Comparison of ENCODE assay signal across 10 mouse cellular contexts in genomic region chr7:28949298-28949697, GRCm38 (mm10). TPM values are rescaled to one million over a fixed set of nuclear protein-coding genes. Genes with fewer than 3 reads are reported as not detected.
A peak's percentile ranks its signal among the peaks of the same experiment; 100 is the strongest.
DNase-seq lines count a peak whose midpoint lies in the region; ATAC-seq and TF ChIP-seq lines count a peak whose summit lies in the region.
"Had no signal": no experiment of that assay in that cellular context is flagged by ENCODE, and none has a peak within 500 bp of the region (broad histone marks: within the 10 kb centered on the region; RNA-seq: fewer than 3 reads in every experiment).

No protein-coding gene starts in this region.

- DNase-seq in heart, postnatal 0 days (ENCODE audit: low spot score): no peak
- no peak for DNase-seq in heart, postnatal 25 days (ENCODE audit: low spot score)
- no peak for DNase-seq in lung, postnatal 0 days (ENCODE audit: low spot score)
- DNase-seq in lung, postnatal 4 days: no peak
- DNase-seq in limb, embryonic 10.5 days (ENCODE audit: low spot score): no peak
- DNase-seq in spleen, postnatal 10 days (ENCODE audit: low spot score in 2 of 2): no peak
- DNase-seq: cerebellum, adult 9-10 months; thymus, postnatal 4 days had no signal

- H3K4me3 ChIP-seq in heart, postnatal 0 days (ENCODE audit: low read depth, low read length): no peak overlapping the region
- H3K4me3 ChIP-seq in lung, postnatal 0 days (ENCODE audit: low read depth, low read length): no peak overlapping the region
- no peak overlapping the region for H3K4me3 ChIP-seq in limb, embryonic 10.5 days
- H3K4me3 ChIP-seq in midbrain, embryonic 15.5 days: no peak overlapping the region
- H3K4me3 ChIP-seq: hindbrain, embryonic 15.5 days had no signal

- no peaks in the 10 kb centered on the region for H3K9me3 ChIP-seq in heart, postnatal 0 days (replicated peaks; ENCODE audit: control insufficient read depth, low read length)
- no peaks in the 10 kb centered on the region for H3K9me3 ChIP-seq in lung, postnatal 0 days (ENCODE audit: low read length)
- H3K9me3 ChIP-seq in limb, embryonic 10.5 days (replicated peaks): no peaks in the 10 kb centered on the region
- no peaks in the 10 kb centered on the region for H3K9me3 ChIP-seq in midbrain, embryonic 15.5 days
- H3K9me3 ChIP-seq: hindbrain, embryonic 15.5 days had no signal

- WGBS in heart, postnatal 0 days: 35% methylated on average over 2 of the region's 2 CpGs
- WGBS in lung, postnatal 0 days: 49% methylated on average over 2 of the region's 2 CpGs
- WGBS in limb, embryonic 10.5 days: 80% methylated on average over 2 of the region's 2 CpGs
- 92% methylated on average over 2 of the region's 2 CpGs for whole genome bisulfite sequencing in midbrain, embryonic 15.5 days

- H3K9ac ChIP-seq in heart, postnatal 0 days (replicated peaks; ENCODE audit: low read depth, low read length): peak overlapping the region; percentile 25; the same call in 1 of the 2 replicates
- H3K9ac ChIP-seq in lung, postnatal 0 days (replicated peaks; ENCODE audit: low read depth): no peak overlapping the region
- no peak overlapping the region for H3K9ac ChIP-seq in midbrain, embryonic 15.5 days
- H3K9ac ChIP-seq: hindbrain, embryonic 15.5 days had no signal

- H3K27ac ChIP-seq in heart, postnatal 0 days (ENCODE audit: low read depth): peak overlapping the region; percentile 97
- H3K27ac ChIP-seq in lung, postnatal 0 days (ENCODE audit: low read length): peak overlapping the region; percentile 15; the same call in 1 of the 2 replicates
- peak overlapping the region; percentile 88 for H3K27ac ChIP-seq in limb, embryonic 10.5 days
- no peak overlapping the region for H3K27ac ChIP-seq in midbrain, embryonic 15.5 days
- H3K27ac ChIP-seq: hindbrain, embryonic 15.5 days had no signal

- no peak for TF ChIP-seq EP300 in heart, postnatal 0 days (IDR thresholded peaks at IDR 0.05; ENCODE audit: low read depth)
- TF ChIP-seq EP300 in lung, postnatal 0 days (IDR thresholded peaks at IDR 0.05): no peak

- H3K27me3 ChIP-seq in heart, postnatal 0 days (ENCODE audit: control insufficient read depth, insufficient read depth, low read length): no peaks in the 10 kb centered on the region
- H3K27me3 ChIP-seq in lung, postnatal 0 days (replicated peaks; ENCODE audit: insufficient read depth, low read length): no peaks in the 10 kb centered on the region
- H3K27me3 ChIP-seq in limb, embryonic 10.5 days (ENCODE audit: low read depth, poor library complexity, severe bottlenecking): no peaks in the 10 kb centered on the region
- H3K27me3 ChIP-seq in midbrain, embryonic 15.5 days (replicated peaks): no peaks in the 10 kb centered on the region
- H3K27me3 ChIP-seq: hindbrain, embryonic 15.5 days had no signal

- peaks cover 16% of the 10 kb centered on the region for H3K36me3 ChIP-seq in heart, postnatal 0 days (replicated peaks; ENCODE audit: control insufficient read depth, insufficient read depth, low read length)
- no peaks in the 10 kb centered on the region for H3K36me3 ChIP-seq in lung, postnatal 0 days (ENCODE audit: insufficient read depth, low read length)
- H3K36me3 ChIP-seq in limb, embryonic 10.5 days: peaks cover 44% of the 10 kb centered on the region
- no peaks in the 10 kb centered on the region for H3K36me3 ChIP-seq in midbrain, embryonic 15.5 days (replicated peaks)
- H3K36me3 ChIP-seq: hindbrain, embryonic 15.5 days had no signal

- no peak for TF ChIP-seq CTCF in heart, postnatal 0 days (IDR thresholded peaks at IDR 0.05; ENCODE audit: low read depth)
- TF ChIP-seq CTCF in lung, postnatal 0 days (IDR thresholded peaks at IDR 0.05): no peak

- peaks cover 95% of the 10 kb centered on the region for H3K4me1 ChIP-seq in heart, postnatal 0 days (ENCODE audit: control insufficient read depth, insufficient read depth)
- peaks cover 62% of the 10 kb centered on the region; the same call in 1 of the 2 replicates for H3K4me1 ChIP-seq in lung, postnatal 0 days (ENCODE audit: insufficient read depth, low read depth, low read length)
- H3K4me1 ChIP-seq in limb, embryonic 10.5 days: peaks cover 99% of the 10 kb centered on the region
- H3K4me1 ChIP-seq in midbrain, embryonic 15.5 days: peaks cover 23% of the 10 kb centered on the region

- H3K4me2 ChIP-seq in heart, postnatal 0 days (ENCODE audit: low read depth, low read length): no peak overlapping the region
- H3K4me2 ChIP-seq in lung, postnatal 0 days (replicated peaks; ENCODE audit: low read depth, low read length): no peak overlapping the region
- H3K4me2 ChIP-seq in midbrain, embryonic 15.5 days: no peak overlapping the region
- H3K4me2 ChIP-seq: hindbrain, embryonic 15.5 days had no signal

- intact Hi-C loops in heart, postnatal 25 days (cut with DNase I): no loop called here

- no peak for ATAC-seq in heart, postnatal 0 days (ENCODE audit: insufficient read depth, low read depth)
- no peak for ATAC-seq in lung, postnatal 0 days
- ATAC-seq in midbrain, embryonic 15.5 days (replicated peaks): no peak

RNA-seq across cellular contexts. Expression of gene Actn4, which starts 12.8 kb away (rescaled TPM):
- total RNA-seq in heart, postnatal 0 days (2014; rRNA removed; ENCODE audit: low replicate concordance): 120 and 139 TPM in 2 replicates
- 135 and 171 TPM in 2 replicates for polyA plus RNA-seq in heart, postnatal 0 days (2015; fragmentation: Nextera tagmentation; extraction: Ambion mirVana)
- total RNA-seq in heart, postnatal 25 days (2021): 100 to 1,000 TPM in 1 of 2 experiments, 10 to 100 TPM in 1; 77.0 to 101 TPM
- polyA plus RNA-seq in lung, postnatal 0 days (2015; fragmentation: Nextera tagmentation; extraction: Ambion mirVana): 202 and 218 TPM in 2 replicates
- 253 and 285 TPM in 2 replicates for polyA plus RNA-seq in limb, embryonic 10.5 days (2016; fragmentation: Nextera tagmentation; extraction: Ambion mirVana)
- 140 and 143 TPM in 2 replicates for polyA plus RNA-seq in midbrain, embryonic 15.5 days (2015; fragmentation: Nextera tagmentation; extraction: Ambion mirVana)

RNA-seq across cellular contexts. Expression of gene Eif3k, which starts 32.4 kb away (rescaled TPM):
- total RNA-seq in heart, postnatal 0 days (2014; rRNA removed; ENCODE audit: low replicate concordance): 366 and 476 TPM in 2 replicates
- polyA plus RNA-seq in heart, postnatal 0 days (2015; fragmentation: Nextera tagmentation; extraction: Ambion mirVana): 261 and 264 TPM in 2 replicates
- 100 to 1,000 TPM; 148 to 164 TPM for total RNA-seq in heart, postnatal 25 days (2021)
- 287 and 294 TPM in 2 replicates for polyA plus RNA-seq in lung, postnatal 0 days (2015; fragmentation: Nextera tagmentation; extraction: Ambion mirVana)
- polyA plus RNA-seq in limb, embryonic 10.5 days (2016; fragmentation: Nextera tagmentation; extraction: Ambion mirVana): 446 and 467 TPM in 2 replicates
- 269 and 284 TPM in 2 replicates for polyA plus RNA-seq in midbrain, embryonic 15.5 days (2015; fragmentation: Nextera tagmentation; extraction: Ambion mirVana)

RNA-seq across cellular contexts. Expression of gene Map4k1, which starts 32.6 kb away (rescaled TPM):
- 0.15 TPM in 1 of 2 replicates, not detected in the other for total RNA-seq in heart, postnatal 0 days (2014; rRNA removed; ENCODE audit: low replicate concordance)
- polyA plus RNA-seq in heart, postnatal 0 days (2015; fragmentation: Nextera tagmentation; extraction: Ambion mirVana): 1.4 and 1.8 TPM in 2 replicates
- total RNA-seq in heart, postnatal 25 days (2021): 1 to 10 TPM in 1 of 2 experiments, under 1 TPM in 1; 0.44 to 1.3 TPM
- polyA plus RNA-seq in lung, postnatal 0 days (2015; fragmentation: Nextera tagmentation; extraction: Ambion mirVana): 2.0 and 3.5 TPM in 2 replicates
- polyA plus RNA-seq in limb, embryonic 10.5 days (2016; fragmentation: Nextera tagmentation; extraction: Ambion mirVana): 18.9 and 19.4 TPM in 2 replicates
- 8.5 and 11.4 TPM in 2 replicates for polyA plus RNA-seq in midbrain, embryonic 15.5 days (2015; fragmentation: Nextera tagmentation; extraction: Ambion mirVana)
